Mouse (Mus musculus): ENCODE measurements at regions not wholly inside any gene's neighbourhood (a gene's known extent, or its start where the extent isn't known, plus 50 kb on each side); places are given as distances from the start of the nearest gene placed in this dataset.

DNA sequence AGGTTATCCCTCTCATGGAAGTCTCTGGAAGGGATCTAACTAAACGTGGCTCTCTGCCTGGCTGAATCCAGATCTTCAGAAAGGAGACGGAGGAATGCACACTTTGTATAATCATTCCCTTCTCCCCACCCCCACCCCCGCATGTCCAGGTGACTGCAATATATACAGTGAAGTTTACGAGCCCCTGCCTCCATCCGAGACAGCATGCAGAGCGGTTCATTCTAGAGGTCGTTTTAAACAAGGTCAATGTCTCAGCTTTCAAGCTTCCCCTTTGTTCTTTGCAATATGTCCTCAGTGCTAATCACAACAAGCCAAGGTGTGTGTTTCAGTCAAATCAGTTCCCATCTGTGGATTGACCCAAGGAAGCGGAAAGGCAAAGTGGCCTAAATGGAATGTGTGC is 457.5 kb upstream of the Gm765 start:
- TF ChIP-seq CTCF (IDR thresholded peaks at IDR 0.05; ENCODE audit: insufficient read depth, low read depth, low read length) (no peak), POLR2A (IDR thresholded peaks at IDR 0.05; ENCODE audit: insufficient read depth, low read depth, low read length) (no peak)
